Mouse (Mus musculus): ENCODE measurements around the gene Gngt2. TPM values are rescaled to one million over a fixed set of nuclear protein-coding genes. Genes with fewer than 3 reads are reported as not detected.

Gene Gngt2
- polyA plus RNA-seq, 1 experiment, result 2.7 TPM

- Histone ChIP-seq H3K4me3 (ENCODE audit: insufficient read depth, poor library complexity, severe bottlenecking) (no peak overlapping the region), H3K27me3 (ENCODE audit: control insufficient read depth, insufficient read depth, insufficient read length) (peaks cover 7% of the 10 kb centered on the region), H3K79me2 (ENCODE audit: control insufficient read depth, insufficient read depth) (no peaks in the 10 kb centered on the region), H3K79me3 (ENCODE audit: low read depth) (no peaks in the 10 kb centered on the region), H3K36me3 (ENCODE audit: control insufficient read depth, insufficient read depth) (no peaks in the 10 kb centered on the region), H3ac (ENCODE audit: control insufficient read depth, insufficient read length, low read depth) (no peak overlapping the region)
- no peak for TF ChIP-seq CEBPB (IDR thresholded peaks at IDR 0.05; ENCODE audit: low read depth)
- TF ChIP-seq FOSL1 (IDR thresholded peaks at IDR 0.05; ENCODE audit: insufficient read depth, low read length, poor library complexity, severe bottlenecking), result no peak
- no peak for TF ChIP-seq MAX (IDR thresholded peaks at IDR 0.05)
- no peak for TF ChIP-seq CTCF (IDR thresholded peaks at IDR 0.05; ENCODE audit: control insufficient read depth, insufficient read depth, insufficient read length)
- no peak for TF ChIP-seq MYOG (IDR thresholded peaks at IDR 0.05; ENCODE audit: control insufficient read depth, extremely low read depth, insufficient read length)
- no peak for TF ChIP-seq USF1 (IDR thresholded peaks at IDR 0.05; ENCODE audit: low read depth)
- TF ChIP-seq MYOD1 (IDR thresholded peaks at IDR 0.05; ENCODE audit: control insufficient read depth, insufficient read length, low read depth), result no peak
These were observed 13.9 kb downstream of the Gngt2 start for GRCm38 (mm10) chr11:95850898-95851297.

- H3K4me3 ChIP-seq (ENCODE audit: insufficient read depth, poor library complexity, severe bottlenecking), result no peak overlapping the region
- no peaks in the 10 kb centered on the region for H3K79me2 ChIP-seq (ENCODE audit: control insufficient read depth, insufficient read depth)
- H3K79me3 ChIP-seq (ENCODE audit: low read depth), result no peaks in the 10 kb centered on the region
- H3K27me3 ChIP-seq (ENCODE audit: control insufficient read depth, insufficient read depth, insufficient read length), result peaks cover 7% of the 10 kb centered on the region
- TF ChIP-seq CTCF (IDR thresholded peaks at IDR 0.05; ENCODE audit: control insufficient read depth, insufficient read depth, insufficient read length), result no peak
- TF ChIP-seq FOSL1 (IDR thresholded peaks at IDR 0.05; ENCODE audit: insufficient read depth, low read length, poor library complexity, severe bottlenecking), result no peak
- no peak for TF ChIP-seq CEBPB (IDR thresholded peaks at IDR 0.05; ENCODE audit: low read depth)
- no peak for TF ChIP-seq MAX (IDR thresholded peaks at IDR 0.05)
- no peak for TF ChIP-seq MYOG (IDR thresholded peaks at IDR 0.05; ENCODE audit: control insufficient read depth, extremely low read depth, insufficient read length)
- TF ChIP-seq USF1 (IDR thresholded peaks at IDR 0.05; ENCODE audit: low read depth), result no peak
- TF ChIP-seq MYOD1 (IDR thresholded peaks at IDR 0.05; ENCODE audit: control insufficient read depth, insufficient read length, low read depth), result no peak
- H3K36me3 ChIP-seq (ENCODE audit: control insufficient read depth, insufficient read depth), result no peaks in the 10 kb centered on the region
- H3ac ChIP-seq (ENCODE audit: control insufficient read depth, insufficient read length, low read depth), result no peak overlapping the region
These were observed 16.7 kb downstream of the Gngt2 start for GRCm38 (mm10) chr11:95853684-95854083.

GRCm38 (mm10) chr11:95857306-95857705 lies 20.3 kb downstream of the Gngt2 start:
- Histone ChIP-seq H3K4me3 (ENCODE audit: insufficient read depth, poor library complexity, severe bottlenecking) (no peak overlapping the region), H3ac (ENCODE audit: control insufficient read depth, insufficient read length, low read depth) (no peak overlapping the region), H3K27me3 (ENCODE audit: control insufficient read depth, insufficient read depth, insufficient read length) (no peaks in the 10 kb centered on the region), H3K36me3 (ENCODE audit: control insufficient read depth, insufficient read depth) (no peaks in the 10 kb centered on the region), H3K79me3 (ENCODE audit: low read depth) (no peaks in the 10 kb centered on the region), H3K79me2 (ENCODE audit: control insufficient read depth, insufficient read depth) (no peaks in the 10 kb centered on the region)
- TF ChIP-seq MYOG (IDR thresholded peaks at IDR 0.05; ENCODE audit: control insufficient read depth, extremely low read depth, insufficient read length), result no peak
- TF ChIP-seq FOSL1 (IDR thresholded peaks at IDR 0.05; ENCODE audit: insufficient read depth, low read length, poor library complexity, severe bottlenecking), result no peak
- no peak for TF ChIP-seq CTCF (IDR thresholded peaks at IDR 0.05; ENCODE audit: control insufficient read depth, insufficient read depth, insufficient read length)
- no peak for TF ChIP-seq MAX (IDR thresholded peaks at IDR 0.05)
- TF ChIP-seq CEBPB (IDR thresholded peaks at IDR 0.05; ENCODE audit: low read depth), result no peak
- no peak for TF ChIP-seq USF1 (IDR thresholded peaks at IDR 0.05; ENCODE audit: low read depth)
- TF ChIP-seq MYOD1 (IDR thresholded peaks at IDR 0.05; ENCODE audit: control insufficient read depth, insufficient read length, low read depth), result no peak

- no peaks in the 10 kb centered on the region for H3K27me3 ChIP-seq (ENCODE audit: control insufficient read depth, insufficient read depth, insufficient read length)
- H3ac ChIP-seq (ENCODE audit: control insufficient read depth, insufficient read length, low read depth), result peak overlapping the region; percentile 49
- H3K79me3 ChIP-seq (ENCODE audit: low read depth), result no peaks in the 10 kb centered on the region
- TF ChIP-seq CEBPB (IDR thresholded peaks at IDR 0.05; ENCODE audit: low read depth) (no peak), MYOG (IDR thresholded peaks at IDR 0.05; ENCODE audit: control insufficient read depth, extremely low read depth, insufficient read length) (no peak), MAX (IDR thresholded peaks at IDR 0.05) (no peak), CTCF (IDR thresholded peaks at IDR 0.05; ENCODE audit: control insufficient read depth, insufficient read depth, insufficient read length) (no peak), USF1 (IDR thresholded peaks at IDR 0.05; ENCODE audit: low read depth) (no peak), FOSL1 (IDR thresholded peaks at IDR 0.05; ENCODE audit: insufficient read depth, low read length, poor library complexity, severe bottlenecking) (no peak), MYOD1 (IDR thresholded peaks at IDR 0.05; ENCODE audit: control insufficient read depth, insufficient read length, low read depth) (no peak)
- no peaks in the 10 kb centered on the region for H3K36me3 ChIP-seq (ENCODE audit: control insufficient read depth, insufficient read depth)
- peak overlapping the region; percentile 30 for H3K4me3 ChIP-seq (ENCODE audit: insufficient read depth, poor library complexity, severe bottlenecking)
- H3K79me2 ChIP-seq (ENCODE audit: control insufficient read depth, insufficient read depth), result no peaks in the 10 kb centered on the region
These were observed 20.9 kb downstream of the Gngt2 start for GRCm38 (mm10) chr11:95857716-95858527.

GRCm38 (mm10) chr11:95858528-95859467 lies 21.8 kb downstream of the Gngt2 start:
- Histone ChIP-seq H3K79me3 (ENCODE audit: low read depth) (no peaks in the 10 kb centered on the region), H3K27me3 (ENCODE audit: control insufficient read depth, insufficient read depth, insufficient read length) (no peaks in the 10 kb centered on the region), H3K79me2 (ENCODE audit: control insufficient read depth, insufficient read depth) (no peaks in the 10 kb centered on the region), H3K36me3 (ENCODE audit: control insufficient read depth, insufficient read depth) (no peaks in the 10 kb centered on the region), H3K4me3 (ENCODE audit: insufficient read depth, poor library complexity, severe bottlenecking) (peak overlapping the region; percentile 74), H3ac (ENCODE audit: control insufficient read depth, insufficient read length, low read depth) (peak overlapping the region; percentile 56)
- TF ChIP-seq CEBPB (IDR thresholded peaks at IDR 0.05; ENCODE audit: low read depth) (peak; percentile 43), MYOD1 (IDR thresholded peaks at IDR 0.05; ENCODE audit: control insufficient read depth, insufficient read length, low read depth) (no peak), CTCF (IDR thresholded peaks at IDR 0.05; ENCODE audit: control insufficient read depth, insufficient read depth, insufficient read length) (no peak), MAX (IDR thresholded peaks at IDR 0.05) (peak; percentile 10), FOSL1 (IDR thresholded peaks at IDR 0.05; ENCODE audit: insufficient read depth, low read length, poor library complexity, severe bottlenecking) (no peak), MYOG (IDR thresholded peaks at IDR 0.05; ENCODE audit: control insufficient read depth, extremely low read depth, insufficient read length) (no peak), USF1 (IDR thresholded peaks at IDR 0.05; ENCODE audit: low read depth) (no peak)

Data from C2C12 (cell line).